9 mouse cellular contexts compared by ENCODE assay signal in genomic region chr3:96498476-96499245, GRCm38 (mm10). TPM values are rescaled to one million over a fixed set of nuclear protein-coding genes. Genes with fewer than 3 reads are reported as not detected.
A peak's percentile ranks its signal among the peaks of the same experiment; 100 is the strongest.
DNase-seq lines count a peak whose midpoint lies in the region; ATAC-seq lines count a peak whose summit lies in the region.
"Had no signal": no experiment of that assay in that cellular context is flagged by ENCODE, and none has a peak within 500 bp of the region (broad histone marks: within the 10 kb centered on the region; RNA-seq: fewer than 3 reads in every experiment).

No protein-coding gene starts in this region.

- 80% methylated on average over 4 of the region's 4 CpGs for WGBS in liver, embryonic 13.5 days (ENCODE audit: insufficient replicate concordance)

- no peaks in the 10 kb centered on the region for H3K9me3 ChIP-seq in liver, embryonic 13.5 days (replicated peaks)

- H3K9ac ChIP-seq in liver, embryonic 13.5 days: peak overlapping the region; percentile 41; the same call in 1 of the 2 replicates

- peak overlapping the region; percentile 59 for H3K27ac ChIP-seq in liver, embryonic 13.5 days

- peaks cover 30% of the 10 kb centered on the region for H3K4me1 ChIP-seq in liver, embryonic 13.5 days (replicated peaks)

- intact Hi-C loops in heart, postnatal 14 days (cut with DNase I): no loop called here

- H3K27me3 ChIP-seq in liver, embryonic 13.5 days: no peaks in the 10 kb centered on the region

- no peak for ATAC-seq in liver, embryonic 13.5 days (ENCODE audit: low read depth)

- no peaks in the 10 kb centered on the region for H3K36me3 ChIP-seq in liver, embryonic 13.5 days

- peak; percentile 3 for DNase-seq in heart, postnatal 4 days
- no peak for DNase-seq in heart, postnatal 14 days
- peak; percentile 30 for DNase-seq in A20 (ENCODE audit: low read depth, low spot score)
- DNase-seq in NIH3T3 (ENCODE audit: low read depth): peak; percentile 14
- no peak for DNase-seq in liver, embryonic 13.5 days
- no peak for DNase-seq in layer of hippocampus, postnatal 25 days (ENCODE audit: extremely low spot score in 1 of 2, low spot score in 1 of 2)
- no peak for DNase-seq in urinary bladder, postnatal 4 days (ENCODE audit: low spot score in 2 of 2)

- peak overlapping the region; percentile 90 for H3K4me2 ChIP-seq in liver, embryonic 13.5 days

- H3K4me3 ChIP-seq in liver, embryonic 13.5 days (replicated peaks): peak overlapping the region; percentile 72

RNA-seq across cellular contexts. Expression of gene Hfe2, which starts 26.3 kb away (rescaled TPM):
- 10 to 100 TPM; 95.6 to 97.0 TPM for total RNA-seq in heart, postnatal 4 days (2021)
- total RNA-seq in heart, postnatal 14 days (2021): 100 to 1,000 TPM; 219 to 221 TPM
- 1.3 and 1.7 TPM in 2 replicates for polyA plus RNA-seq in liver, embryonic 13.5 days (2015; fragmentation: Nextera tagmentation; extraction: Ambion mirVana)
- under 1 TPM in 1 of 2 experiments, not detected in 1; 0.12 TPM for total RNA-seq in layer of hippocampus, postnatal 25 days (2021)
- total RNA-seq: adrenal gland, postnatal 25 days had no signal

RNA-seq across cellular contexts. Expression of gene BC107364, which starts 46.6 kb away (rescaled TPM):
- total RNA-seq in heart, postnatal 4 days (2021): under 1 TPM in 1 of 2 experiments, not detected in 1; 0.50 TPM
- total RNA-seq in heart, postnatal 14 days (2021): not detected
- not detected in 2 replicates for polyA plus RNA-seq in liver, embryonic 13.5 days (2015; fragmentation: Nextera tagmentation; extraction: Ambion mirVana)
- not detected for total RNA-seq in layer of hippocampus, postnatal 25 days (2021)
- total RNA-seq: adrenal gland, postnatal 25 days; layer of hippocampus, postnatal 10 days had no signal

RNA-seq across cellular contexts. Expression of gene Txnip, which starts 59.1 kb away (rescaled TPM):
- 100 to 1,000 TPM; 286 to 331 TPM for total RNA-seq in heart, postnatal 4 days (2021)
- total RNA-seq in heart, postnatal 14 days (2021): 100 to 1,000 TPM; 512 to 552 TPM
- 29.7 and 29.9 TPM in 2 replicates for polyA plus RNA-seq in liver, embryonic 13.5 days (2015; fragmentation: Nextera tagmentation; extraction: Ambion mirVana)
- 10 to 100 TPM; 20.7 to 25.0 TPM for total RNA-seq in layer of hippocampus, postnatal 25 days (2021)

Comparison
In these comparisons a context has a peak if more than half of its experiments do, and no peak if none do; other contexts are left out.
1. DNase-seq: peak in heart, postnatal 4 days (single experiment), A20 (single experiment) and NIH3T3 (single experiment); none in heart, postnatal 14 days (0 of 2), liver, embryonic 13.5 days (single experiment), layer of hippocampus, postnatal 25 days (0 of 2) and urinary bladder, postnatal 4 days (0 of 2).
2. RNA of gene Hfe2, which starts 26.3 kb away (total RNA-seq): 219 to 221 TPM in heart, postnatal 14 days and 95.6 to 97.0 TPM in heart, postnatal 4 days; 0.12 TPM in layer of hippocampus, postnatal 25 days; every median in the first group is over 10 times any median in the second.
3. RNA of gene Txnip, which starts 59.1 kb away (total RNA-seq): 512 to 552 TPM in heart, postnatal 14 days and 286 to 331 TPM in heart, postnatal 4 days; 20.7 to 25.0 TPM in layer of hippocampus, postnatal 25 days; every median in the first group is over 10 times any median in the second.